Mouse (Mus musculus) right cerebral cortex, postnatal 10 days (tissue): ENCODE results near the gene Camk2b.
A peak's percentile ranks its signal among the peaks of the same experiment; 100 is the strongest.

Experiments used
- DNase-seq, 2 experiments: peaks; one replicate each; pipeline ENCODE4 v3.0.0; 2021; ENCODE audit warnings: low spot score in 2 of 2

Gene Camk2b

GRCm38 (mm10) chr11:5983629-5984028 lies 82.5 kb downstream of the Camk2b start:
- no peak for DNase-seq

- DNase-seq, result no peak
Observed at GRCm38 (mm10) chr11:5981323-5981722, 84.8 kb downstream of the Camk2b start.

GRCm38 (mm10) chr11:5980561-5980960 lies 85.6 kb downstream of the Camk2b start:
- no peak for DNase-seq

GRCm38 (mm10) chr11:5980108-5980507 lies 86.1 kb downstream of the Camk2b start:
- DNase-seq, result no peak

- no peak for DNase-seq
Observed at GRCm38 (mm10) chr11:5979088-5979487, 87.1 kb downstream of the Camk2b start.

- no peak for DNase-seq
Observed at GRCm38 (mm10) chr11:5976106-5976505, 90.1 kb downstream of the Camk2b start.

- no peak for DNase-seq
Observed at GRCm38 (mm10) chr11:5975068-5975467, 91.1 kb downstream of the Camk2b start.

GRCm38 (mm10) chr11:5974053-5974452 lies 92.1 kb downstream of the Camk2b start:
- DNase-seq, result no peak

- no peak for DNase-seq
Observed at GRCm38 (mm10) chr11:5973151-5973550, 93.0 kb downstream of the Camk2b start.

GRCm38 (mm10) chr11:5971202-5971601 lies 95.0 kb downstream of the Camk2b start:
- DNase-seq, result no peak

GRCm38 (mm10) chr11:5968223-5968622 lies 97.9 kb downstream of the Camk2b start:
- no peak for DNase-seq

- no peak for DNase-seq
Observed at GRCm38 (mm10) chr11:5966751-5967150, 99.4 kb downstream of the Camk2b start.

- DNase-seq, result no peak
Observed at GRCm38 (mm10) chr11:5965865-5966264, 100.3 kb downstream of the Camk2b start.

- DNase-seq, result peak in 1 of 2 experiments; percentile 78
Observed at GRCm38 (mm10) chr11:5960051-5960450, 106.1 kb downstream of the Camk2b start.

GRCm38 (mm10) chr11:5955546-5956276 lies 110.5 kb downstream of the Camk2b start, which contains the start of gene Ykt6:
Gene Ykt6, plus strand, starts transcription at chr11:5955693.
- DNase-seq, result peak; percentile 96 to 97

- DNase-seq, result peak; percentile 56 to 70
Observed at GRCm38 (mm10) chr11:5954965-5955504, 111.1 kb downstream of the Camk2b start.

GRCm38 (mm10) chr11:5954435-5954834 lies 111.7 kb downstream of the Camk2b start:
- DNase-seq, result no peak

GRCm38 (mm10) chr11:5953130-5953765 lies 112.9 kb downstream of the Camk2b start:
- DNase-seq, result no peak

GRCm38 (mm10) chr11:5952501-5952900 lies 113.7 kb downstream of the Camk2b start:
- no peak for DNase-seq

- peak in 1 of 2 experiments; percentile 43 for DNase-seq
Observed at GRCm38 (mm10) chr11:5949586-5950352, 116.4 kb downstream of the Camk2b start, which contains the start of gene Gck. Gene Gck, minus strand, starts transcription at chr11:5950081.

GRCm38 (mm10) chr11:5948546-5949250 lies 117.5 kb downstream of the Camk2b start:
- DNase-seq, result no peak
